Mouse (Mus musculus): Measurements from ENCODE around the gene Sept9. TPM values are rescaled to one million over a fixed set of nuclear protein-coding genes. Genes with fewer than 3 reads are reported as not detected.

The Sept9 gene
- total and polyA plus RNA-seq, 3 experiments, result 115 to 469 (median 292) TPM

DNA sequence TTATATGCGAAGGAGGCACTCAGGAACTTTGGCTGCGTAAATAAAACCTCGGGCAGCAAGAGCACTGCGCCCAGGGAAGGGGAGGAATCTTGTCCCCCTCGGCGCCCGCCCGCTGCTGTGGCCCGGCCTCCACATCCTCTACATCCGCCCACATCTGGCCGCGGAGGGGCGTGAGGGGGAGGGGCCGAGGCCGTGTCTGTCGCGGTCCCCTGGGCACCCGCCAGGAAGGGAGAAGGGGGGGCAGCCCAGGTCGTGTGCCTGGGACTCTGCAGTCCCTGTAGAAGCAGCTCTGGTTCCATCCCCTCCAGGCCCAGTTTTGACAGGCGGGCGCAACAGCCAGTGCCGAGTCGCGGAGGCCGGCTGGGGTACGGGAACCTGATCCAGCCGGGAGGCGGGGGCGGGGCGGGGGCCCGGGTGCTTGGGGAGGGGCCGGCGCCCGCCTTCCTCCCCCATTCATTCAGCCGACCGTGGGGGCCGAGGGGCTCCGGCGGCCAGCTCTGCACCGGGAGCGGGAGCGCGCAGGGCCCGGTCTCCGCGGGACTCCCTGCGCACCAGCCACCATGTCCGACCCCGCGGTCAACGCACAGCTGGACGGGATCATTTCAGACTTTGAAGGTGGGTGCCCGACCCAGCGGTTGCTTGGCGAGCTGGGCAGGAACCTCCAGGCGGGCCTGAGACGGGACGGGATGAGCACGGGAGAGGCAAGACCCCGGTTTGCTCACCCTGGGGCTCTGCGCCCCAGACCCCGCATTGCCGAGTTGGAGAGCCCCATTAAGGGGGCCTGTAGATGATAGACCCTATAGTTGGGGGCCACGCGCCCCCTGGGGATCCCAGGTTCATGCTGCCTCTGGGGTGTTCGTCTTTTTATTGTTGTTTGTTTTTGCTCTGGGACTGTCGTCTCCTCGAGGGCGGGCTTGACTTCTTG, 66.8 kb downstream of the Sept9 start:
- peaks cover 55% of the 10 kb centered on the region for H3K27me3 ChIP-seq (ENCODE audit: insufficient read depth, low read length)
- no peak for TF ChIP-seq GATA2 (IDR thresholded peaks at IDR 0.05; ENCODE audit: borderline replicate concordance, low read depth, low read length)
- TF ChIP-seq CTCF (IDR thresholded peaks at IDR 0.05; ENCODE audit: low read depth, low read length), result no peak
- TF ChIP-seq GATA1 (IDR thresholded peaks at IDR 0.05; ENCODE audit: borderline replicate concordance, low read length), result no peak
- TF ChIP-seq TAL1 (conservative IDR thresholded peaks at IDR 0.05; ENCODE audit: low read depth, low read length), result no peak
- TF ChIP-seq POLR2AphosphoS5 (IDR thresholded peaks at IDR 0.05; ENCODE audit: insufficient replicate concordance, low read depth, low read length), result no peak
- H3K4me3 ChIP-seq (ENCODE audit: low read depth, low read length), result no peak overlapping the region
- H3K4me1 ChIP-seq (ENCODE audit: insufficient read depth, low read depth, low read length), result peaks cover 9% of the 10 kb centered on the region; the same call in 1 of the 2 replicates
- no peaks in the 10 kb centered on the region for H3K36me3 ChIP-seq (replicated peaks)
- DNase-seq (ENCODE audit: low spot score) (no peak), ATAC-seq (ENCODE audit: extremely low read depth, insufficient number of reproducible peaks, low FRiP score, poor library complexity, severe bottlenecking) (peak; percentile 60)
- no peaks in the 10 kb centered on the region for H3K9me3 ChIP-seq (replicated peaks)

DNA sequence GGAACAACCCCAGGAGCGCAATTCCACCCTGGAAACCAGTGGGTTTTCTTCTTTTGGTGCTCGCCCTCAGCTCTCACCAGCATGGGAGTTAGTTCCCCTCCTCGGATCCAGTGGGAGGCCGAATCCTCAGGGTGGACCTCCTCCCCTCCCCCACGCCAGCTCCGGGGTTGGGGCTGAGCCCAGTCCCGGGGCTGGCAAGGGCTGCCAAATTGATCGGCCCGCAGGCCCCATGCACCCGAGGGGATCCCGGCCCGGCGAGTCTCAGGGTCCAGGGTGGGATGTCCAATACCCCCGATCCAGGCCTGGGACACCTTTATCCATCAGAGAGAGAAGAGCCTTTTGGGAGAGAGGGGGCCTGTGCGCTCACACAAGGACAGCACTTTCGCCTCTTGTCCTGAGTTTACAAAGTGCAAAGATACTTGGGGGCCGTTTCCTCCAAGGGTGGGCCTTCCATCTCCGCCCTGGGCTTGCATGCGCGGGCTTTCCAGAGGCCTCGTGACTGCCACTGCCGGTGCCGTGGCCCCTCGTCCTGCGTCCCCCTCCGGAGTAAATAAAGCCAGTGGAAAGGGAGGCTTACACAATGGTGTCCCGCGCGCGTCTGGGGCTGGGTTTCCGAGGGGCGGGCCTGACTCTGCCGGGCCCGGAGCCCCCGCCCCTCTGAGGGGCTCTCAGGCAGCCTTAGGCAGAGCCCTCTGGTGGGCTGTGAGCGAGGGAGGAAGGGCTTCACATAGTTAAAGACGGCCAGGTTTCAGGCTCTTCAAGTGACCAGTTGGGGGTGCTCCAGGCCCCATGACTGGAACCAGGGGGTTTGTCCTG, 67.7 kb downstream of the Sept9 start:
- Histone ChIP-seq H3K27me3 (ENCODE audit: insufficient read depth, low read length) (peaks cover 61% of the 10 kb centered on the region), H3K4me3 (ENCODE audit: low read depth, low read length) (no peak overlapping the region)
- DNase-seq (ENCODE audit: low spot score), result no peak

DNA sequence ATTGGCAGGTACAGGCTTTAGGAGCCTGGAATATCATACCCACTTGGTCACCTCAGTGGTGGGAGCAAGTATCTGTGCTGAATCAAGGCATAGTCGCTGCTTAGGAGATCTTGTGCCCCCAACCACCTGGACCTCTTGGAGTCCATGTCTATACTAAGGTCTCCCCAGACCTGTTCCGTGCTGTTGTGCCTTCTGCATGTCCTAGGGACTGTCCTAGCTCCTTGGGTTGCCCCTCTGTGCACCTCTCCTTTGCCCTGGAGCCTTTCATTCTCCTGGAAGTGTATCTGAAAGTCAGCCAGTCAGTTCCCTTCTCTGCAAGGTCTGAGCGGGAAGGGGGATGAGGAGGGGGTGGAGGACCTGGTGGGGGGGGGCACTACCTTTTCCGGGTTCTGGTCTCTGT, 68.4 kb downstream of the Sept9 start:
- DNase-seq (ENCODE audit: low spot score), result no peak
- no peak overlapping the region for H3K4me3 ChIP-seq (ENCODE audit: low read depth, low read length)
- H3K27me3 ChIP-seq (ENCODE audit: insufficient read depth, low read length), result peaks cover 65% of the 10 kb centered on the region
- peaks cover 9% of the 10 kb centered on the region; the same call in 1 of the 2 replicates for H3K4me1 ChIP-seq (ENCODE audit: insufficient read depth, low read depth, low read length)
- no peaks in the 10 kb centered on the region for H3K9me3 ChIP-seq (replicated peaks)
- peaks cover 2% of the 10 kb centered on the region for H3K36me3 ChIP-seq (replicated peaks)
- ATAC-seq (ENCODE audit: extremely low read depth, insufficient number of reproducible peaks, low FRiP score, poor library complexity, severe bottlenecking), result no peak
- no peak for TF ChIP-seq TAL1 (conservative IDR thresholded peaks at IDR 0.05; ENCODE audit: low read depth, low read length)
- TF ChIP-seq CTCF (IDR thresholded peaks at IDR 0.05; ENCODE audit: low read depth, low read length), result no peak
- TF ChIP-seq POLR2AphosphoS5 (IDR thresholded peaks at IDR 0.05; ENCODE audit: insufficient replicate concordance, low read depth, low read length), result no peak
- no peak for TF ChIP-seq GATA2 (IDR thresholded peaks at IDR 0.05; ENCODE audit: borderline replicate concordance, low read depth, low read length)
- TF ChIP-seq GATA1 (IDR thresholded peaks at IDR 0.05; ENCODE audit: borderline replicate concordance, low read length), result no peak

More for the DNA sequence above, 67.7 kb downstream of the Sept9 start:
- H3K9me3 ChIP-seq (replicated peaks), result no peaks in the 10 kb centered on the region
- peaks cover 2% of the 10 kb centered on the region for H3K36me3 ChIP-seq (replicated peaks)
- H3K4me1 ChIP-seq (ENCODE audit: insufficient read depth, low read depth, low read length), result peaks cover 9% of the 10 kb centered on the region; the same call in 1 of the 2 replicates
- no peak for ATAC-seq (ENCODE audit: extremely low read depth, insufficient number of reproducible peaks, low FRiP score, poor library complexity, severe bottlenecking)
- TF ChIP-seq TAL1 (conservative IDR thresholded peaks at IDR 0.05; ENCODE audit: low read depth, low read length) (no peak), POLR2AphosphoS5 (IDR thresholded peaks at IDR 0.05; ENCODE audit: insufficient replicate concordance, low read depth, low read length) (no peak), GATA1 (IDR thresholded peaks at IDR 0.05; ENCODE audit: borderline replicate concordance, low read length) (no peak)

DNA sequence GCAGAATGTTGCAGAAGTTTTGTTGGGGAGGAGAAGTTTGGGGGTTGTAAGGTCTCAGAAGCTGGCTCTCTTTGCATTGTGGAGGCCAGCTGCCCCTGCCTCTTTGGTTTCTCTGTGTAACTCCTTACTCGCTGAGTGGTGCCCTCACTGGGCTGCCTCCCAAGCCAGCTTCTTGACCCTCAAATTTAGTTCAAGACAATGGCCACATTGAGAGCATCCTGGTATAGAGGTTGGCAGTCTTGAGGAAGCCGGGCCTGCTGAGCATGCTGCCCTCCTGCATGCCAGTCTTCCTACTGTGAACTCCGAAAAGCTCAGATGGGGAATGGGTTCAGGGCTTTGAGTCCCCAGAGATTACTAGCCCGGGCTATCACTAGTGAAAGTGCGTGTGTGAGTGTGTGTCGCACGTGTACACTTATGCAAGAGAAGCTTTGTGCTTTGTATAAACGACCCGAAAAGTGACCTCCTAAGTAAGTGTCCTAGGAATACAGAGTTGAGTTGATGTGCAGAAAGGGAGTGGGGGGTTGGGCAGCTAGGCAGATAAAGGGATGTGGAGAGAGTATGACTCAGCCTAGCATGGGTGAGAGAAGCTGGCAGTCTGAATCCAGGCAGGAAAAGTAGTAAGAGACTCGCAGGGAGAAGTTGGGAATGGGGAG, 69.0 kb downstream of the Sept9 start:
- no peak overlapping the region for H3K4me3 ChIP-seq (ENCODE audit: low read depth, low read length)
- no peak for DNase-seq (ENCODE audit: low spot score)
- H3K4me1 ChIP-seq (ENCODE audit: insufficient read depth, low read depth, low read length), result peaks cover 8% of the 10 kb centered on the region; the same call in 1 of the 2 replicates
- H3K27me3 ChIP-seq (ENCODE audit: insufficient read depth, low read length), result peaks cover 64% of the 10 kb centered on the region
- H3K36me3 ChIP-seq (replicated peaks), result peaks cover 2% of the 10 kb centered on the region
- no peak for ATAC-seq (ENCODE audit: extremely low read depth, insufficient number of reproducible peaks, low FRiP score, poor library complexity, severe bottlenecking)
- no peaks in the 10 kb centered on the region for H3K9me3 ChIP-seq (replicated peaks)
- TF ChIP-seq TAL1 (conservative IDR thresholded peaks at IDR 0.05; ENCODE audit: low read depth, low read length) (no peak), GATA1 (IDR thresholded peaks at IDR 0.05; ENCODE audit: borderline replicate concordance, low read length) (no peak), CTCF (IDR thresholded peaks at IDR 0.05; ENCODE audit: low read depth, low read length) (no peak), POLR2AphosphoS5 (IDR thresholded peaks at IDR 0.05; ENCODE audit: insufficient replicate concordance, low read depth, low read length) (no peak)

DNA sequence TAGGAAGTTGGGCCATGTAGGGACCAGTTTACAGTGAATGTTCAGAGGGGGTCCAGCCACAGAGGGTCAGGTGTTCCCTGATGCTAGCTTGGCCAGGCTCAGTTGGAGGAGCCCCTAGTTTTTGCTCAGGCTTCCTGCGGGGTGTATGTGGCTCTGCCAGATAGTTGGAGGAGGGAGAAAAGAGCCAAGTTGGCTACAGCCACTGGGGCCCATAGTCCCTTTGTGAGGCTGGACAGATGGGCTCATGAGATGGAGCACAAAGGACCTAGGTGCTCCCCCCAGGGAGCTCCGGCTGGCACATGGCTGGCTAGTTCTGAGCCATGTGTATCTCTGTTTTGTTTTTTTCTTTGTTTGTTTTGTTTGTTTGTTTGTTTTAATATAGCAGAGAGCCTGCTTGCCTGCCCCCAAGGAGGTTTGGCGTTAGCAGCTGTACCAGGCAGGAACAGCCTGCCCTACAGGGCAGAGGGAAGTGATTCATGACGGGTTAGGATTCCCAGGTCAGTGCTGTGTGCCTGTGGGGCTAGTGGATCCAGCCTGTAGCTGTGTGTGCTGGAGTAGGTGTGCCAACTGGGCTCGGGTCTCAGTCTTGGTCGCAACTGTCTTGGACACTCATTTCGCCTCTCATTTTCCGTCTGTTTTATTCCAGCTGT, 69.7 kb downstream of the Sept9 start:
- no peak for ATAC-seq (ENCODE audit: extremely low read depth, insufficient number of reproducible peaks, low FRiP score, poor library complexity, severe bottlenecking)
- Histone ChIP-seq H3K27me3 (ENCODE audit: insufficient read depth, low read length) (peaks cover 69% of the 10 kb centered on the region), H3K4me3 (ENCODE audit: low read depth, low read length) (no peak overlapping the region), H3K9me3 (replicated peaks) (no peaks in the 10 kb centered on the region), H3K36me3 (replicated peaks) (peaks cover 2% of the 10 kb centered on the region), H3K4me1 (ENCODE audit: insufficient read depth, low read depth, low read length) (peaks cover 8% of the 10 kb centered on the region; the same call in 1 of the 2 replicates)
- TF ChIP-seq POLR2AphosphoS5 (IDR thresholded peaks at IDR 0.05; ENCODE audit: insufficient replicate concordance, low read depth, low read length), result no peak
- no peak for TF ChIP-seq TAL1 (conservative IDR thresholded peaks at IDR 0.05; ENCODE audit: low read depth, low read length)
- TF ChIP-seq GATA1 (IDR thresholded peaks at IDR 0.05; ENCODE audit: borderline replicate concordance, low read length), result no peak
- no peak for TF ChIP-seq CTCF (IDR thresholded peaks at IDR 0.05; ENCODE audit: low read depth, low read length)
- no peak for TF ChIP-seq GATA2 (IDR thresholded peaks at IDR 0.05; ENCODE audit: borderline replicate concordance, low read depth, low read length)
- DNase-seq (ENCODE audit: low spot score), result no peak

All from G1E (cell line).